Mouse (Mus musculus) stomach, postnatal 0 days (tissue): Measurements from ENCODE around the gene Ndufaf2.

Experiments
- CTCF ChIP-seq: IDR thresholded peaks from 2 replicates; pipeline ENCODE4 v1.5.1; 2016; ENCODE audit warnings: antibody characterized with exemption, low read depth, mild to moderate bottlenecking, moderate library complexity
- EP300 ChIP-seq: optimal IDR thresholded peaks from 2 replicates; pipeline ENCODE3; 2016; ENCODE audit warnings: antibody characterized with exemption

DNA sequence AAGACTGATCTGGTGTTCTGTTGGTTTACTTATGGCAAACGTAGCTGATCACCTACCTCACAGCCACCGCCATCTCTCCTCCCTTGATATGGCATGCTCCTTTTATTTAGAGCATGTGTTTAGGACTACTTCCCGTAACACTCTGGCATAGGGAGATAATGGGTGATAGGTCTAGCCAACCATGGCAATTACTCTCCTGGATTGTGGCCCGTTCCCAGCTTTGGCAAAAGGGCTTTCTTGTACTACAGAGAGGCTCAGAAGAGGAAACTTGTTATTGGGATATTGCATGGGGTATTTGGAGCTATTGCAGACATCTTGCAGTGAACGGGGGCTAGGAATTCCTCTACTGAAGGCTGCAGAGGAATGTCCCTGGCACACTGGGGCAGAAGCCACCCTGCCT, 197.9 kb downstream of the Ndufaf2 start:
- no peak for TF ChIP-seq CTCF
- no peak for TF ChIP-seq EP300
